Comparison of ENCODE assay signal across 27 mouse cellular contexts in the genomic region with DNA sequence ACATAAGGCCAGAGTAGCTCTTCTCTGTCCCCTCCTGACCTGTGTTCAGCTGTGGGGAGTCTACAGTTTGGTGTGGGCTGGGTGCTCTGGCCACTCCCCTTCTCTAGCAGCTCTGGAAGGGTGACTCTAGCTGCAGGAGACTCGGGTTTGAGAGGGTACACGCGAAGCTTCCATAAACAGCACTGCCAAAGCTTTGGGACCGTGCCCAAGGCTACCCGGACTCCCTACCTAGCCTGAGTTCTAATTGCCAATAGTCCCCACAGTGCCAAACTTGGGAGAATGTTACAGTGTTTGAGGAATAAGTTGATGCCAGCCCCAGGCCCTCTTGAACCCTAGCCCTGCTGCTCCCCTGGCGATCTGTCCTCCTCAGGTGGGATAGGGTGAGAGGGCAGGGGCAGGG. TPM values are rescaled to one million over a fixed set of nuclear protein-coding genes. Genes with fewer than 3 reads are reported as not detected.
DNase-seq lines count a peak whose midpoint lies in the region; ATAC-seq and TF ChIP-seq lines count a peak whose summit lies in the region.
"Had no signal": no experiment of that assay in that cellular context is flagged by ENCODE, and none has a peak within 500 bp of the region (broad histone marks: within the 10 kb centered on the region; RNA-seq: fewer than 3 reads in every experiment).

No protein-coding gene starts in this region.

- no peaks in the 10 kb centered on the region for H3K27me3 ChIP-seq in liver, postnatal 0 days (ENCODE audit: insufficient read depth, low read length)
- H3K27me3 ChIP-seq in liver, embryonic 11.5 days (replicated peaks; ENCODE audit: control insufficient read depth, insufficient read depth, low read length), result no peaks in the 10 kb centered on the region
- H3K27me3 ChIP-seq: embryonic facial prominence, embryonic 12.5 days; limb, embryonic 12.5 days; liver, embryonic 13.5 days; midbrain, embryonic 15.5 days had no signal

- peak overlapping the region; percentile 51; the same call in 1 of the 2 replicates for H3K27ac ChIP-seq in liver, postnatal 0 days (ENCODE audit: low read depth)
- H3K27ac ChIP-seq in liver, embryonic 11.5 days (ENCODE audit: low read depth, low read length), result no peak overlapping the region
- H3K27ac ChIP-seq: embryonic facial prominence, embryonic 12.5 days; hindbrain, embryonic 14.5 days; limb, embryonic 12.5 days; liver, embryonic 13.5 days; midbrain, embryonic 15.5 days; stomach, postnatal 0 days had no signal

- H3K9ac ChIP-seq in liver, postnatal 0 days (replicated peaks), result no peak overlapping the region
- H3K9ac ChIP-seq in liver, embryonic 11.5 days (ENCODE audit: low read depth, low read length), result no peak overlapping the region
- H3K9ac ChIP-seq: embryonic facial prominence, embryonic 12.5 days; hindbrain, embryonic 14.5 days; limb, embryonic 12.5 days; liver, embryonic 13.5 days; lung, embryonic 14.5 days; midbrain, embryonic 15.5 days had no signal

- 77% methylated on average over 6 of the region's 6 CpGs for WGBS in liver, postnatal 0 days (ENCODE audit: insufficient replicate concordance)
- 75% methylated on average over 6 of the region's 6 CpGs for WGBS in liver, embryonic 11.5 days
- 79% methylated on average over 6 of the region's 6 CpGs for WGBS in lung, adult 2 months

- H3K4me2 ChIP-seq in liver, postnatal 0 days (ENCODE audit: low read depth, low read length), result no peak overlapping the region
- no peak overlapping the region for H3K4me2 ChIP-seq in liver, embryonic 11.5 days
- H3K4me2 ChIP-seq: embryonic facial prominence, embryonic 12.5 days; heart, embryonic 11.5 days; hindbrain, embryonic 14.5 days; limb, embryonic 12.5 days; liver, embryonic 13.5 days; lung, embryonic 14.5 days; midbrain, embryonic 15.5 days had no signal

- no peaks in the 10 kb centered on the region for H3K9me3 ChIP-seq in liver, postnatal 0 days (ENCODE audit: low read length)
- no peaks in the 10 kb centered on the region for H3K9me3 ChIP-seq in liver, embryonic 11.5 days (ENCODE audit: control insufficient read depth, low read length)
- H3K9me3 ChIP-seq: embryonic facial prominence, embryonic 12.5 days; limb, embryonic 12.5 days; liver, embryonic 13.5 days; midbrain, embryonic 15.5 days had no signal

- H3K4me3 ChIP-seq in liver, postnatal 0 days (ENCODE audit: low read depth, low read length), result no peak overlapping the region
- H3K4me3 ChIP-seq in liver, embryonic 11.5 days (ENCODE audit: low read depth, low read length), result no peak overlapping the region
- H3K4me3 ChIP-seq in lung, adult 2 months (replicated peaks; ENCODE audit: extremely low read depth, low read depth, low read length), result no peak overlapping the region
- H3K4me3 ChIP-seq: embryonic facial prominence, embryonic 12.5 days; limb, embryonic 12.5 days; liver, embryonic 13.5 days; midbrain, embryonic 15.5 days had no signal

- TF ChIP-seq EP300 in liver, postnatal 0 days (IDR thresholded peaks at IDR 0.05; ENCODE audit: low read depth), result no peak

- TF ChIP-seq POLR2A in lung, adult 2 months (IDR thresholded peaks at IDR 0.05; ENCODE audit: borderline replicate concordance, extremely low read depth, low read depth, low read length), result no peak

- H3K36me3 ChIP-seq in liver, postnatal 0 days (replicated peaks; ENCODE audit: insufficient read depth, low read length), result no peaks in the 10 kb centered on the region
- H3K36me3 ChIP-seq in liver, embryonic 11.5 days (ENCODE audit: control insufficient read depth, insufficient read depth, low read length), result no peaks in the 10 kb centered on the region
- H3K36me3 ChIP-seq: embryonic facial prominence, embryonic 12.5 days; liver, embryonic 13.5 days; midbrain, embryonic 15.5 days had no signal

- DNase-seq in adrenal gland, postnatal 25 days, result peak; percentile 34
- DNase-seq in adrenal gland, postnatal 4 days (ENCODE audit: low spot score in 2 of 2), result no peak
- DNase-seq in cerebellum, adult 9-10 months, result peak; percentile 48
- no peak for DNase-seq in liver, postnatal 0 days
- no peak for DNase-seq in liver, embryonic 11.5 days (ENCODE audit: low spot score)
- peak; percentile 48 to 65 for DNase-seq in cerebellum, postnatal 14 days
- no peak for DNase-seq in lung, adult 2 months
- DNase-seq: embryo, embryonic 11 days; gastrocnemius, postnatal 25 days; heart, adult 11 months; heart, postnatal 4 days; layer of hippocampus, adult 9-11 months; liver, embryonic 13.5 days; lung, embryonic 14.5 days; lung, postnatal 14 days; right cerebral cortex, adult 18-20 months; thymus, postnatal 4 days had no signal

- no peak for TF ChIP-seq CTCF in liver, postnatal 0 days (IDR thresholded peaks at IDR 0.05; ENCODE audit: low read depth)
- no peak for TF ChIP-seq CTCF in lung, adult 2 months (IDR thresholded peaks at IDR 0.05; ENCODE audit: insufficient read depth, low read length)

- H3K4me1 ChIP-seq in liver, postnatal 0 days (ENCODE audit: insufficient read depth), result peaks cover 8% of the 10 kb centered on the region; the same call in 1 of the 2 replicates
- no peaks in the 10 kb centered on the region for H3K4me1 ChIP-seq in liver, embryonic 11.5 days (replicated peaks; ENCODE audit: control insufficient read depth, insufficient read depth, low read length)
- H3K4me1 ChIP-seq in lung, adult 2 months (ENCODE audit: control insufficient read depth, insufficient read depth, low read length), result peaks cover 3% of the 10 kb centered on the region; the same call in 1 of the 2 replicates
- H3K4me1 ChIP-seq: embryonic facial prominence, embryonic 12.5 days; midbrain, embryonic 15.5 days had no signal

- no peak for ATAC-seq in cerebellum, adult (ENCODE audit: insufficient number of reproducible peaks, low FRiP score, low TSS enrichment)
- ATAC-seq in liver, postnatal 0 days, result no peak
- no peak for ATAC-seq in liver, embryonic 11.5 days (replicated peaks; ENCODE audit: low FRiP score)
- ATAC-seq: forebrain, embryonic 14.5 days; inflammation-experienced regulatory T-cells, adult 6 months; midbrain, embryonic 15.5 days had no signal

RNA-seq across cellular contexts. Expression of gene B3galnt1, which starts 43.2 kb away (rescaled TPM):
- total RNA-seq in adrenal gland, postnatal 25 days (2021), result 14.3 and 17.7 TPM in 2 replicates
- total RNA-seq in adrenal gland, postnatal 4 days (2021), result 10 to 100 TPM; 25.9 to 28.9 TPM
- 1.9 and 2.0 TPM in 2 replicates for polyA plus RNA-seq in liver, postnatal 0 days (2015; fragmentation: Nextera tagmentation; extraction: Ambion mirVana)
- polyA plus RNA-seq in liver, embryonic 11.5 days (2014; fragmentation: Nextera tagmentation; extraction: Ambion mirVana), result 10.0 and 11.3 TPM in 2 replicates
- 4.7 and 5.4 TPM in 2 replicates for polyA plus RNA-seq in lung, adult 2 months (2012; rRNA removed)
- total RNA-seq: neutrophil, adult 5-6 weeks had no signal

Comparison
In these comparisons a context has a peak if more than half of its experiments do, and no peak if none do; other contexts are left out.
1. DNase-seq: peak in adrenal gland, postnatal 25 days (single experiment), cerebellum, adult 9-10 months (single experiment) and cerebellum, postnatal 14 days (2 of 2); none in adrenal gland, postnatal 4 days (0 of 2), liver, postnatal 0 days (single experiment), liver, embryonic 11.5 days (single experiment) and lung, adult 2 months (single experiment).